Mouse (Mus musculus) NIH3T3 (cell line): ENCODE results near the gene 2510039O18Rik.

Source experiments
- DNase-seq: peaks from one replicate; pipeline ENCODE4 v3.0.0-alpha.2; 2012; ENCODE audit warnings: low read depth

2510039O18Rik gene

GRCm38 (mm10) chr4:147940576-147941044, at the start of gene 2510039O18Rik:
TSS of gene 2510039O18Rik (plus strand) at chr4:147940895.
- peak; percentile 95 for DNase-seq

GRCm38 (mm10) chr4:147895815-147896330, 44.8 kb upstream of the 2510039O18Rik start:
- no peak for DNase-seq

GRCm38 (mm10) chr4:147896411-147896810, 44.3 kb upstream of the 2510039O18Rik start:
- no peak for DNase-seq

GRCm38 (mm10) chr4:147897348-147897747, 43.3 kb upstream of the 2510039O18Rik start:
- no peak for DNase-seq

GRCm38 (mm10) chr4:147900452-147900851, 40.2 kb upstream of the 2510039O18Rik start:
- no peak for DNase-seq

GRCm38 (mm10) chr4:147902906-147903500, 37.7 kb upstream of the 2510039O18Rik start:
- DNase-seq = no peak

GRCm38 (mm10) chr4:147903601-147904000, 37.1 kb upstream of the 2510039O18Rik start:
- no peak for DNase-seq

GRCm38 (mm10) chr4:147904313-147905089, 36.2 kb upstream of the 2510039O18Rik start, which contains the start of gene Mfn2:
TSS of gene Mfn2 (minus strand) at chr4:147904704.
- DNase-seq = peak; percentile 88

- no peak for DNase-seq
These were observed 35.5 kb upstream of the 2510039O18Rik start for GRCm38 (mm10) chr4:147905090-147905659.

- DNase-seq = peak; percentile 88
These were observed 34.5 kb upstream of the 2510039O18Rik start for GRCm38 (mm10) chr4:147906230-147906629.

GRCm38 (mm10) chr4:147909486-147909885, 31.2 kb upstream of the 2510039O18Rik start:
- no peak for DNase-seq

- peak; percentile 77 for DNase-seq
These were observed 22.1 kb upstream of the 2510039O18Rik start for GRCm38 (mm10) chr4:147918459-147919121.

- DNase-seq = no peak
These were observed 19.7 kb upstream of the 2510039O18Rik start for GRCm38 (mm10) chr4:147920973-147921372.

GRCm38 (mm10) chr4:147922341-147922740, 18.4 kb upstream of the 2510039O18Rik start:
- DNase-seq = no peak

GRCm38 (mm10) chr4:147927705-147928104, 13.0 kb upstream of the 2510039O18Rik start:
- DNase-seq = no peak

GRCm38 (mm10) chr4:147928136-147928535, 12.6 kb upstream of the 2510039O18Rik start:
- no peak for DNase-seq

GRCm38 (mm10) chr4:147928540-147928939, 12.2 kb upstream of the 2510039O18Rik start:
- DNase-seq = no peak

- no peak for DNase-seq
These were observed 9.7 kb upstream of the 2510039O18Rik start for GRCm38 (mm10) chr4:147930946-147931345.

- no peak for DNase-seq
These were observed 6.6 kb upstream of the 2510039O18Rik start for GRCm38 (mm10) chr4:147934134-147934533.

GRCm38 (mm10) chr4:147934611-147935010, 6.1 kb upstream of the 2510039O18Rik start:
- DNase-seq = no peak

GRCm38 (mm10) chr4:147935904-147936303, 4.8 kb upstream of the 2510039O18Rik start:
- peak; percentile 13 for DNase-seq

- peak; percentile 81 for DNase-seq
These were observed 4.3 kb upstream of the 2510039O18Rik start, which contains the start of gene Plod1 for GRCm38 (mm10) chr4:147936331-147936954. TSS of gene Plod1 (minus strand) at chr4:147936767.
